Mouse (Mus musculus) spleen, postnatal 10 days (tissue): Measurements from ENCODE around the gene Me1.
A peak's percentile ranks its signal among the peaks of the same experiment; 100 is the strongest.
"Not testable (repeated sequence)": the region's sequence is repeated elsewhere in the genome, so short reads cannot be mapped to it uniquely, and the experiment has no call there.

Experiments
- DNase-seq, 2 experiments: peaks; one replicate each; pipeline ENCODE4 v3.0.0; 2021 to 2022; ENCODE audit warnings: low spot score in 2 of 2

Me1 gene

GRCm38 (mm10) chr9:86599723-86600303 lies 95.9 kb downstream of the Me1 start:
- no peak for DNase-seq

- DNase-seq, result not testable (repeated sequence)
Observed at GRCm38 (mm10) chr9:86596983-86597382, 98.8 kb downstream of the Me1 start.

GRCm38 (mm10) chr9:86594357-86594767 lies 101.4 kb downstream of the Me1 start:
- DNase-seq, result not testable (repeated sequence)

GRCm38 (mm10) chr9:86592676-86593668 lies 102.8 kb downstream of the Me1 start:
- DNase-seq, result no peak

- no peak for DNase-seq
Observed at GRCm38 (mm10) chr9:86587019-86587795, 108.5 kb downstream of the Me1 start.

- peak; percentile 48 to 75 for DNase-seq
Observed at GRCm38 (mm10) chr9:86583740-86584139, 112.0 kb downstream of the Me1 start.

- DNase-seq, result peak in 1 of 2 experiments; percentile 28
Observed at GRCm38 (mm10) chr9:86579657-86580056, 116.1 kb downstream of the Me1 start.

GRCm38 (mm10) chr9:86575178-86575577 lies 120.6 kb downstream of the Me1 start:
- DNase-seq, result no peak

- no peak for DNase-seq
Observed at GRCm38 (mm10) chr9:86573616-86574303, 122.0 kb downstream of the Me1 start.

GRCm38 (mm10) chr9:86572636-86573291 lies 123.0 kb downstream of the Me1 start:
- DNase-seq, result peak; percentile 74 to 90

GRCm38 (mm10) chr9:86572196-86572595 lies 123.6 kb downstream of the Me1 start:
- peak in 1 of 2 experiments; percentile 54 for DNase-seq

GRCm38 (mm10) chr9:86571540-86572135 lies 124.1 kb downstream of the Me1 start, which contains the start of the genes Pgm3 and Rwdd2a:
Gene Pgm3, minus strand, starts transcription at chr9:86571842.
Gene Rwdd2a, plus strand, starts transcription at chr9:86571991.
- peak; percentile 90 to 98 for DNase-seq

GRCm38 (mm10) chr9:86570946-86571345 lies 124.8 kb downstream of the Me1 start:
- no peak for DNase-seq

GRCm38 (mm10) chr9:86570261-86570890 lies 125.4 kb downstream of the Me1 start:
- no peak for DNase-seq

- DNase-seq, result no peak
Observed at GRCm38 (mm10) chr9:86569314-86569910, 126.3 kb downstream of the Me1 start.

- DNase-seq, result no peak
Observed at GRCm38 (mm10) chr9:86560543-86560942, 135.2 kb downstream of the Me1 start.

GRCm38 (mm10) chr9:86554641-86555040 lies 141.1 kb downstream of the Me1 start:
- DNase-seq, result no peak

GRCm38 (mm10) chr9:86553886-86554285 lies 141.9 kb downstream of the Me1 start:
- no peak for DNase-seq

- DNase-seq, result no peak
Observed at GRCm38 (mm10) chr9:86550717-86551116, 145.0 kb downstream of the Me1 start.
